Mouse (Mus musculus) frontal cortex, adult 2 months (tissue): ENCODE results near the gene Adcy10. TPM values are rescaled to one million over a fixed set of nuclear protein-coding genes. Genes with fewer than 3 reads are reported as not detected.
A peak's percentile ranks its signal among the peaks of the same experiment; 100 is the strongest.

Experiments used
- DNase-seq, 2 experiments: peaks; one replicate each; pipeline ENCODE4 v3.0.0; 2022; ENCODE audit warnings: low spot score in 1 of 2; ENCODE audit errors: extremely low spot score in 1 of 2
- polyA plus RNA-seq: library from polyadenylated mRNA; depleted of rRNA; stranded (reverse); fragments of >200 nt; gene quantifications from 2 replicates; pipeline ENCODE4 v1.2.3, GENCODE M21; 2012

The Adcy10 gene
- polyA plus RNA-seq, 1 experiment: 0.30 TPM

DNA sequence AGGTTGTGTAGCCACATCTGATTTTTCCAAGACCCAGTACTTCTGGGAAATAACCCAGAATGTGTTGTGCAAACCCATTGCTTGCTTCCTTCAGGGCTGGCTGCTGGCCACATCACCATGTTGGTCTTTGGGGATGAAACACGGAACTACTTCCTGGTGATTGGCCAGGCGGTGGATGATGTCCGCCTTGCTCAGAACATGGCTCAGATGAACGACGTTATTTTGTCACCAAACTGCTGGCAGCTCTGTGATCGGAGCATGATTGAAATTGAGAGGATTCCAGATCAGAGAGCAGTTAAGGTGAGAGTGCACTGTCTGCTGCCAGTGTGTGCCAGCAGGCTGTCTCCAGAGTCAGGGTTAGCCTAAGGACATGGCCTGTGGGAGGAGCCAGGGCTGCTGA is 25.2 kb downstream of the Adcy10 start:
- no peak for DNase-seq

DNA sequence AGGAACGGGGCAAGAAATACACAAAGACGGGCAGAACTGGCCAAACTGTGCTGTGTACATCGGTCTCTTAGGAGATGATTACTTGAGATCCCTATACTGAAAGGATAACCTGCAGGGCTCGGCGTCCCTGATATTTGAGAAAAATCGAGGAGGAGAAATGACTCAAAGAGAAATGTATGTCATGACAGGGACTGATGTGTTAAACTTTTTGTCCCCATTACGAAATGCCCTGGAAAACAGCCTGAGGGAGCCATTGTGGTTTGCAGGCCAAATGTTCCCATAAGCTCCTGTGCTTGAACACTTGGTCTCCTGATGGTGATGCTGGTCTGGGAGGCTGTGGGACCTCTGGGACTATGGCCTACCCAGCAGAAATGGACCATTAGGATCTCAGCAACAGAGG is 35.7 kb downstream of the Adcy10 start:
- DNase-seq: no peak

DNA sequence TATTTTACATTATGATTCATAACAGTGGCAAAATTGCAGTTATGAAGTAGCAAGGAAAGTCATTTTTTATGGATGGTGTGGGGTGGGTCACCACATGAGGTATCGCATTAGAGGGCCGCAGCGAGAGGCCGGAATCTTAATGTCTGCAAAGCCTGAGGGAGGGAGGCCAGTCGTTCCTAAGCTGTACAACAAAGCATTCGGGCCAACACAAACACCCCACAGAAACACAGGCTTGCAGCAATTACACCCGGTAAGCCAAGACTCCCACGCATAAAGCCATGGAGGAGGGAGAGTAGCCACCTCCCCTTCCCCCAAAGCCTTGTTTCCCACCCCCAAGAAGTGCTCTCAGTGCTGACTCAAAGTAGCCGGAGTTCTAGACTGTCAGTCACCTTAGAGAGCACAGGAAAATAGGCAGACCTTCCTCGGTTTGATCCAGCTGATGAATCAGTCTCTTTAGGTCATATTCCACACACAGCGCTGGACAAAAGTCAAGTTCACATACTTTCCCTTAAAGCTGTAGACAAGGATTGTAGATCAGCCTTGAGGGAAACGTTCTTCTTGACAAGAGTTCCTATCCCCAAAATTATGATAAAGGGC is 51.2 kb downstream of the Adcy10 start:
- DNase-seq: peak in 1 of 2 experiments; percentile 6

DNA sequence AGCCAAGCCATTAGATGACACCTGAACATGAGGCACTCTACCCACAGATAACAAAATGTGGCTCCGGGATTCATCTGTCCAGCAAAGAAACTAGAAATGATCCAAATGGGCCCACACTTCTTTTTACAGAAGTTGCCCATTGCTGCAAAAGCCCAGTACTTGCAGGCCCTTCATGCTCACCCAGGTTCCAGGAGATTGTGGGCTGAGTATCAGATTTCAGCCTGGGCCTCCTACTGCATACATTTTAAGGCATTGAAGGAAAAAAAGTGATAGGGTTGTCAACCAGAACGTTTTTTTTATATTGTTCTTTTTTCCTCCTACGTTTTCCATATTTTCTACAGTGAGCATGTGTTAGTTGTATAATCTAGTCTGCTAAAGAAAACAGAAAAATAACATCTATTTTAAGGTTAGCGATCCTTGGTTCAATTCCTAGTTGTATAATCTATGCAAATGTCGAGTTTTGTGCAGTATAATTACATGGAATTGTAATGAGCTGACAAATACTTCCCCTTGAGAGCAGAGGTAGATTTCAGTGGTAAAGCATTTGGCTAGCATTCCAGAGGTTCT is 52.3 kb downstream of the Adcy10 start:
- DNase-seq: peak in 1 of 2 experiments; percentile 47

DNA sequence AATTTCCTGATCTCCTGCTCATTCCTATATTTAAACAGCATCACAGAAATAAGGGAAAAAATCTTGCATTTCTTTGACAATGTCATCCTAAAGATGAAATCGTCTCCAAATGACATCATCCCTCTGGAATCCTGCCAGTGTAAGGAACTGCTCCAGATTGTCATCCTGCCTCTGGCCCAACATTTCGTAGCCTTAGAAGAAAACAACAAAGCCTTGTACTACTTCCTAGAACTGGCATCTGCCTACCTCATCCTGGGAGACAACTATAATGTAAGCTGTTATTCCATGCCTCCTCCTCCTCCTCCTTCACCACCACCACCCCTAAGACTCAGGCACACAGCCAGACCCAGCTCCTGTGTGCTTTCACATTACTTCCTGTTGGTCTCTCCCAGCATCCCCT is 71.7 kb downstream of the Adcy10 start:
- peak; percentile 39 to 79 for DNase-seq

DNA sequence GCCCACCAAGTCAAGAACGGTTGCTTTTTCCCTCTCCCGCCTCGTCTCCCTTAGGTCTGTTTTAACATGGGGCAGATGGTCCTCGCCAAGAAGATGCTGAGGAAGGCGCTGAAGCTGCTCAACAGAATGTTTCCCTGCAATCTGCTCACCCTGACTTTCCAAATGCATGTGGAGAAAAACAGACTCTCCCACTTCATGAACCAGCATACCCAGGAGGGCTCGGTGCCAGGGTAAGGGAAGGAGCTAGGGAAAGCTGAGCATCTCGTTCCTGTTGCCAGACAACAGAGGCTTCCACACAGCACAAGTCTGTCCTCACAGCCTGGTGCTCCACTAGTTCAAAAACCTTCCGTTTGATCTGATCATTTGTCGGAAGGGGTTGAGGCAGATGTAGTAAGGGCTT is 74.1 kb downstream of the Adcy10 start:
- peak; percentile 79 to 86 for DNase-seq

DNA sequence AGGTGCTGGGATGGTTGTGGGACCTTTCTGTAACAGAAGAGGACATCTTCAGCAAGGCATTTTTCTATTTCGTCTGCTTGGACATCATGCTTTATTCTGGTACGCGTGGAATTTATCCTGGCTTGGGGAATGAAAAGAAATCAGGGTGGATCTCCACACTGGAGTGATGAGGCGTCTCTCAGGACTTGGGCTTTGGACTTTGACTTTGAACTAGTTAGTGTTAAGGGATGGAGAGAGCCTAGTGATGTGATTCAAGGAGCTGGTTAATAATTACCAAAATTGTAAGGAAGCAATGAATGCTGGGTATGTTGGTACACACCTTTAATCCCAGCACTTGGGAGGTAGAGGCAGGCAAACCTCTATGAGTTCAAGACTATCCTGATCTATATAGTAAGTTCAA is 80.3 kb downstream of the Adcy10 start:
- no peak for DNase-seq

DNA sequence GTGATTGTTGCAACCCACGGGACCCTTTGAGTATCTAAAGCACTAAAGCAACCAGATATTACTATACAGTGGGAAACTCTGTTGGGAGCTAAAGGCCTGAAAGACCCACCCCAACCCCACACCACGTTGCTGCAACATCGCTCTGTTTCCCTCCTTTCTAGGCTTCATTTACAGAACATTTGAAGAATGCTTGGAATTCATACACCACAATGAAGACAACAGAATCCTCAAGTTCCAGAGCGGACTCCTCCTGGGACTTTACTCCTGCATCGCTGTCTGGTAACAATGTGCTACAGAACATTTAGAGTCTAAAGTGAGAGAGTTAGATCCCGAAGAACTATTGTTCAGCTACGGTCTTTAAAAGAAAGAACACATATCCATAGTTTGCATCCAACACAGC is 82.5 kb downstream of the Adcy10 start:
- no peak for DNase-seq

DNA sequence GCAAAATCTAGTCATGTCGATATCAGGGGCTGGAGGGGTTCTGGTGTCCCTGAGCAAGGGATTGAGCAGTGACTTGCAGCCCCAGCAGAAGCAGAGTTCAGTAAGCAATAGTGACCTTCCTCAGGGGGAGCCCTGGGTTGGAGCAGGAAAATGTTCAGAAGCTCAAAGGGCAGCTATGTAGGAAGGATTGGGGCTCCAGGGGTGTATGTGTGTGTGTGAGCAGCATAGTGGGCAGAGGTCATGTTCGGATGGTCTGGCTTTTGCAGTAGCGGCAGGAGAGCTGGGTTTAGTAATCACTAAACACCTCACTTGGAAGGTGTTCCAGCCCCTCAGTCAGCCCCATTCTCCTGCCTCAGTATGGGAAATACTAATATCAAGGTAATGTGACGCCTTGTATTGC is 91.0 kb downstream of the Adcy10 start:
- DNase-seq: no peak

DNA sequence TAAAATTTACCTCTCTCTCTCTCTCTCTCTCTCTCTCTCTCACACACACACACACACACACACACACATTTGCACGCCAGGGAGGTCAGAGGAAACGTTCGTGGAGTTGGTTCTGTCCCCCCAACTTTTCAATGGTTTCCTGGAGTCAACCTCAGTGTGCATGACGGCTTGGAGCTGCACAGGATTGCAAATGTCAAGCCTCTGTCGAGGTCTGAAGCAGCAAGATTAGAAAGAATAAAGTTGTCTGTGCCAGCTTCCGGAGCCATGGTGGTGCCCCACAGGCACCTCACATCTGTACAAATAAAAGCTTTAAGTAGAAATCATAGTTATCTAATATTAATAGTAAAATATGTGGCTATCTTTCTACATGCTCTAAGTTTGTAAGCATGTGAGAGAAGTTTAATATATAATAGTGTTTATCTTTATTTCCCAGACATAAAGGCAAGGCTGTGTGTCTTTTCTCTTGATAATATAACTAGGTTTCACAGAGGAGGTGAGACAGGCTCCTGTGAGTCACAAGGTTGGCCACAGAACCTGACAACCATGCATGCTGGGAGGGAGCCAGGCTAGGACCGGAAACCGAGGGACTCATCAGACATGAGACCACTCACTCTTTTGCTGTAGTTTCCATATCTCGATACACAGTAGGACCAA is 91.6 kb downstream of the Adcy10 start:
- DNase-seq: no peak

DNA sequence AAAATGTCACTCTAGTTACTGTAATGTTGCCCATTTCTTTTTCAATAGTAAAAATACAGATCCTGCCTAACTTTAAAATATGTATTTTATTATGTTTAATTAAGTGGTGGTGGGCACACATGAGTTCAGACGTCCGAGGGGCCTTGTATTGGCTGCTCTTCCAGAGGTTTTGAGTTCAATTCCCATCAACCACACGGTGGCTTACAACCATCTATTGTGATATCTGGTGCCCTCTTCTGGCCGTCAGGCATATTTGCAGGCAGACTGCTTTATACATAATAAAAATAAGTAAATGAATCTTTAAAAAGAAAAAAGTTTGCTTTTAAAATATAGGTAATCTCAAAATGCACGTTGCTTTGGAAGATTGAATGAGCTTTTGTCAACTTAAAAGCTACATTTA is 94.3 kb downstream of the Adcy10 start:
- no peak for DNase-seq

DNA sequence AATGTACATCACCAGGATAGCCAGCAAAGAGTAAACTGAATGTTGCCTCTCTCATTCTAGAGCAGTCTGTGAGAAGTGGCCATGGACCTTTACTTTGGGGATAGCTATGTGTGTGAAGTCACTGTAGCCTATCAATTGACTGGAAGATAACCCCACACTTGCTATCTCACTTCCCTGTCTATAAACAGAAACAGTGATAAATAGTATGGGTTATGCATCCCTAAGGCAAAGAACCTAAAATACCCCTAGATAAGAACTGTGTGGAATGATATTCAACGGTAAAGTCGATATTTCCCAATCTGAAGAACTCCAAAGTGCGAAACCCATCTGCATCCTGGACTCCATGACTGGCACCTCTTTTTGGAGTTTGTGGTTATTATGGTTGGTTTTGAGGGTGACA is 96.3 kb downstream of the Adcy10 start:
- no peak for DNase-seq

DNA sequence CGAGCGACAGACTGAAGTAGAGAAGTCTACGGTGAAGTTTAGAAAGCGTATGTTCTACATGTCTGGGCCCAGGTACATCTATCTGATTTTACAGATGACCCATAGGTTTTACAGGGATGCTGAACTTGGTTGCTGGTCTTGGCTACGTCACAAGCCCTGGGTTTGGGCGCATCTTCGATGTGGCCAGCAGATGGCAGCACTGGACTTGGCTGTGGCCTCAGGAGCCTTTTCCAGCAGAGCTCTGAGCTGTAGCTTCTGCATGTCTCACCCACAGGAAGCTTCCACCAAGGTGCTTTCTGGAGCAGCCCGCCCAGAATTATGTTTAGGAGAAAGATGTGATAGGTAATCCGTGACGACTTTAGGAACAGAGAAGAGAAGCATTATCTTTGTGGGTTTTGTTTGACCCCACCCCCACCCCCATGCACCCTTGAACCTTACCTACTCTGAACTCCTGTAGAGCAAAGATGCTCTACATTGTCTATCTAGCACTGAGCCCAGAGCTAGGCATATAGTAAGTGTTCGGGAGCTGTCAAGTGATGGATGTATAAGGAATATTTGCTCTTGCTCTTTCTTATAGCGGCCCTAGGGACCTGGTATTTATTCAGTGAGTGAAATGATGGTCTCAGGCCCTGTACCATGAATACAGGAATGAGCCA is 98.7 kb downstream of the Adcy10 start:
- peak; percentile 72 to 95 for DNase-seq

DNA sequence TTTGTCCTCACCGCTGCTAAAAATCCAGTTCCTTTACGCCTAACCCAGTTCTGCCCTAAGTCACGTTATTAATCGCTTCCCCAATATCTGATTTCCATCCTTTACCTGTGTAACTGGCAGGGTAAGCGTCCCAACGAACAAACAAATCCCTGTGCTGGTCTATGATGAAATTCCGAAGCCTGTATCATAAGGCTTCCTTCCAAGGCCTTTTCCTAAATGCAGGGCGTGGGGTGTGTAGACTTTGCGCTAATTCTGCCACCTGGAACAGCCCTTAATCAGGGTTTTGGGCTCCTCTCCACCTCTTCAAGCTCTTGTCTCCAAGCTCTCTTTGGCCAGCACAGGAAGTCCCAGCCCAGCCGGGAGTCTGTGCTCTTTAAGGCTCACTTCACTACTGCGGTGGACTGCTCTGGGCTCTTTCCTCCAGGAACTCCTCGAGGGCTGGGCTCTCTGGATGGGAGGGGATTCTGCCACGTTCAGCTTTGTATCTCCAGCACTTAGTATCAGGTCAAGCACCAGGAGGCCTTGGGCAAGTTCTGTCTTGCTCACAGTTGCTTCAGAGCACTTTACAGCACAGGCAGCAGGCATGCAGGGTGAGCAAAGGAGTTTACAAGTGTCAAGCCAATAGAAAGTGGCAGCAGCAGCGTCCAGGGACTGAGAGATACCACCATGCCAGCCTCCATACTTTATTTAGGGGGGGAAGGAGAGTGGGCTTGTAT is 100.6 kb downstream of the Adcy10 start:
- DNase-seq: no peak

DNA sequence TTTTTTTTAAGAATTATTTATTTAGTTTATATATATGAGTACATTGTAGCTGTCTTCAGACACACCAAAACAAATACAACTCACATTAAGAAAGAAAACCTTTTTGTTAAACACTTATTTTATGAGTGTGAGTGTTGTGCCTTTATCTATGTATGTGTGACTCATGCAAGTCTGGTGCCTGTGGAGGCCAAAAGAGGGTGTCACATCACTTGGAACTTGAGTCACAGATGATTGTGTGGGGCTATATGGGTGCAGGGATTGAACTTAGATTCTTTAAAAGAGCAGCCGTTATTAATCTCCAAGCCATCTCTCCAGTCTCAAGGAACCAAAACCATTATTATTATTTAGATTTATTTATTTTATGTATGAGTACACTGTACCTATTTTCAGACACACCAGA is 101.4 kb downstream of the Adcy10 start:
- no peak for DNase-seq

DNA sequence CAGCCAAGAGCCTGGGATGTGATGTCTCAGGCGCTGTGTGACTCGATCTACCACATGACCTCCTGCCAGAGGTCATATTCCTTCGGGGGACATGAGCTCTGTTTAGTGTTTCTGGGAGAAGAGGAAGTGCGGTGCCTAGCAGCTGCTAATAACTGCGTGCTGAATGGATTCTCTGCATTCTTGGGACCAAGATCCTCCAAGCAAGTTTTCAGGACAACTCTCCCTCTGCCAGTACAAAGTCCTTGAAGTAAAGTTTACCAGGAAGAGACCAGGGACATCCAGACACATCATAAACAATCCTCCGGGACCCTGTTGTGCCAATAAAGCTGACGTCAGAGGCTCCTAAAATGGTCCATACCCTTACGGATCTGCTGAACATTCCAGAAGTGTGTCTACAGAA is 102.9 kb downstream of the Adcy10 start:
- no peak for DNase-seq

DNA sequence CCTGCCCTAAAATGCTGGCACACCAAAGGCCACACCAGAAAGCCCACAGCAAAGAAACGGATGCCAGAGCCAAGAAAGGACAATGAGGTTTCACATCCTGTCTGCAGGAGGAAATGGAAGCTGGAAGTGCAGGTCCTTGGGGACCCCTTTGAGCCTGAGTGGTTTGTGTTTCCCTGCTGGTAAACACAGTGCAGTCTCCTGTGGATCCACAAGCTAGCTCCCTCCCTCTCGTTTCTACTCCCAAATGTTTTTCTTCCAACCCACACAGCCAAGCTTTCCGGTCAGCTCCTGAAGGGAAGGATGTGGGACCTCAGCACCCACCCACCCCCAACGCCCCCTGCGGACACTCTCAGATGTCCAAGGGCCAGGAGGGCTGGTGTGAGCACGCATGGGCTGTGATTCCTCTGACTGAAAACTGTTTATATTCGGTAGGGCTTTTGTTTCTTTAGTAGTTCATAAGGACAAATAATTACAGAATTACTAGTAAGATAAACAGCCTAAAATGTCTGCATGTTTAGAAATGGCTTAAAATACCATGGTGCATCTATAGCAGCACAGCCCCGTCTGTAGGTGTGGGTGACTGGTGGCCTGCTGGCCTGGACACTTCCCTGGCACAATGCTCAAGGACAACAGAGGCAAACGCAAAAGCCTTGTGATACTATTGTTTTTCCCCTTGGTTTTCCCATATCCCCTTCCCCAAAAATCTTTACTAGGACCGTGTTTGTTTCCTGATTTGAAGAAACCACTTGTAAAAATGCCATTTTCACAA is 104.5 kb downstream of the Adcy10 start:
- no peak for DNase-seq

DNA sequence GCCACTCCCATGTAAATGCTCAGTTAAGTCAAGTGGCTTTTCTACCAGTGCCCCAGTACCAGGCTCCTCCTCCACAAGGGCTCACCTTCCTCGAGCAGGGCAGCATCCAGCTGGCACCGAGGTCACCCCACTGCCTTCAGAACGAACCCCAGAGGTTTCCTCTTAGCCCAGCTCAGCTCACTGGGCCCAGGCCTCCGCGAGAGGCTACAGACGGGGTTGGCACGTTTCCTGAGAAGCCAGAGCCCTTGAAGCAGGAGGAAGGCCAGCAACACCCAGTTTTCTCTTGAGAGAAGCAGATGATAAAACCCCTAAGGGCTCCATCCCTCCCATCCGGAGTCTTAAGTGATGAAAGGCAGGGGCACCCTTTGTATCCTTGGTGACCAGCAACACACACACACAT is 105.8 kb downstream of the Adcy10 start:
- DNase-seq: no peak

DNA sequence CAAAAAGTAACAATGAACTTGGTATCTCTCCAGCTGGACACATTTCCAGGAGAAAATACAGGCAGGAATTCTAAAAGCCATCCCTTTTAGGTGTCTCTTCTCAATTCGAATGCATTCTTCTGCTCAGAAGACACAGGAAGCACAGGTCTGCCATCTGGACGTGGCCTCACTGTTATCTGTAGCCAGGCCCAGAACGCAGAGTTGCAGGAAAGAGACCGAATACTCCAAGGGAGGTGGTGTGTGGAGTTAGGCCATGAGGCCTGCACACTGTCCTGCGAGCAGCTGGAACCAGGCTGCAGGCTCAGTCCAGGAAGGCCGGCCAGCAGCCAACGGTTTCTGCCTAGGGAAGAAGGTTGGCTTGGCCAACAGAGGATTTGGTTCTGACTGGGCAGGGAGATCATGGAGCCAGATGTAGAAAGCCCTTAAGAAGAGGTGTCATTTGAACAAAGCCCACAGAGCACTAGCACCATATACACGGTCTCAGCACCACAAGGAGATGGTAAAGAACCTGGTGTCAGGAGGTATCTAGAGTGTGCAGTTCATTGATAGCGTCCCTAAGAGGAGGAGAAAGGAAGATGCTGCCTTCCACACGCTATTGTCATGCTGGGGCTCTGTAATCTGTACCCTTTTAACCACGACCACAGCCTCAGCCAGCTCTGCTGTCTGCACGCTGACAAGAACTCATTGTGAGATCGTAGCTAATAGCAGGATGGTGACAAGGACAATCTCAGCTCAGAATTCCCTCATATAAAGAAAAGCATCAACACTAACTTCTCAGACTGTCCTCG is 107.5 kb downstream of the Adcy10 start:
- no peak for DNase-seq
